ENCODE assay signal across 25 mouse cellular contexts in genomic region chr2:128175625-128176024, GRCm38 (mm10). TPM values are rescaled to one million over a fixed set of nuclear protein-coding genes. Genes with fewer than 3 reads are reported as not detected.
DNase-seq lines count a peak whose midpoint lies in the region; ATAC-seq and TF ChIP-seq lines count a peak whose summit lies in the region.
"Had no signal": no experiment of that assay in that cellular context is flagged by ENCODE, and none has a peak within 500 bp of the region (broad histone marks: within the 10 kb centered on the region; RNA-seq: fewer than 3 reads in every experiment).

No protein-coding gene starts in this region.

- DNase-seq in liver, embryonic 13.5 days = no peak
- DNase-seq in liver = no peak
- DNase-seq in CH12.LX (ENCODE audit: extremely low read depth) = peak; percentile 66
- DNase-seq in induced T-regulatory cell, adult 2 months (ENCODE audit: low read depth) = peak; percentile 47
- no peak for DNase-seq in kidney, postnatal 14 days
- no peak for DNase-seq in heart, adult 18-20 months
- DNase-seq: adrenal gland, adult 8-10 months; adrenal gland, postnatal 14 days; adrenal gland, postnatal 36 days; cerebellum, adult 11-12 months; cerebellum, adult 2 months; cerebellum, adult 9-10 months; cerebellum, postnatal 36 days; embryo, embryonic 11 days had no signal

- 0 out of 2 replicates have a peak, but pooled peaks cover 7% of the 10 kb centered on the region for H3K27me3 ChIP-seq in liver, embryonic 13.5 days
- H3K27me3 ChIP-seq in liver, embryonic 16.5 days (ENCODE audit: control insufficient read depth, insufficient read depth, low read depth, low read length) = no peaks in the 10 kb centered on the region
- H3K27me3 ChIP-seq in liver, embryonic 12.5 days (replicated peaks) = no peaks in the 10 kb centered on the region
- H3K27me3 ChIP-seq in CH12.LX (replicated peaks) = peaks cover 6% of the 10 kb centered on the region
- H3K27me3 ChIP-seq: embryonic facial prominence, embryonic 13.5 days; embryonic facial prominence, embryonic 15.5 days; forebrain, embryonic 12.5 days; Patski had no signal

- WGBS in liver, embryonic 13.5 days (ENCODE audit: insufficient replicate concordance) = 84% methylated on average over 6 of the region's 6 CpGs
- 79% methylated on average over 6 of the region's 6 CpGs for WGBS in liver, embryonic 16.5 days (ENCODE audit: insufficient replicate concordance)
- WGBS in liver, embryonic 12.5 days (ENCODE audit: insufficient replicate concordance) = 89% methylated on average over 6 of the region's 6 CpGs

- no peaks in the 10 kb centered on the region for H3K9me3 ChIP-seq in liver, embryonic 13.5 days (replicated peaks)
- H3K9me3 ChIP-seq in liver, embryonic 16.5 days (replicated peaks; ENCODE audit: control insufficient read depth, low read length) = no peaks in the 10 kb centered on the region
- H3K9me3 ChIP-seq in liver, embryonic 12.5 days (replicated peaks) = no peaks in the 10 kb centered on the region
- peaks cover 5% of the 10 kb centered on the region for H3K9me3 ChIP-seq in CH12.LX (replicated peaks; ENCODE audit: low read length)
- H3K9me3 ChIP-seq: embryonic facial prominence, embryonic 13.5 days; embryonic facial prominence, embryonic 15.5 days; forebrain, embryonic 10.5 days; forebrain, embryonic 12.5 days; G1E had no signal

- H3K4me3 ChIP-seq in liver, embryonic 13.5 days (replicated peaks) = no peak overlapping the region
- H3K4me3 ChIP-seq in liver, embryonic 16.5 days (ENCODE audit: low read depth, low read length) = no peak overlapping the region
- H3K4me3 ChIP-seq in liver, embryonic 12.5 days = no peak overlapping the region
- H3K4me3 ChIP-seq in CH12.LX (replicated peaks in 1 of 3; ENCODE audit: low read depth in 2 of 3, low read length in 2 of 3, poor library complexity in 1 of 3) = peak overlapping the region in 1 of 3 experiments; percentile 14
- H3K4me3 ChIP-seq: embryonic facial prominence, embryonic 13.5 days; embryonic facial prominence, embryonic 15.5 days; erythroblast, embryonic 14.5 days; forebrain, embryonic 10.5 days; forebrain, embryonic 12.5 days had no signal

- TF ChIP-seq POLR2A in CH12.LX (IDR thresholded peaks at IDR 0.05; ENCODE audit: low read depth, low read length) = no peak

- H3K27ac ChIP-seq in liver, embryonic 13.5 days = peak overlapping the region; percentile 69
- H3K27ac ChIP-seq in liver, embryonic 16.5 days (ENCODE audit: low read length) = peak overlapping the region; percentile 70
- H3K27ac ChIP-seq in liver, embryonic 12.5 days = no peak overlapping the region
- H3K27ac ChIP-seq in CH12.LX (ENCODE audit: insufficient read depth, low read depth) = peak overlapping the region; percentile 36; the same call in 1 of the 2 replicates
- H3K27ac ChIP-seq: embryonic facial prominence, embryonic 13.5 days; embryonic facial prominence, embryonic 15.5 days; forebrain, embryonic 12.5 days had no signal

- TF ChIP-seq CTCF in CH12.LX (conservative IDR thresholded peaks at IDR 0.05 in 1 of 2, IDR thresholded peaks at IDR 0.05 in 1 of 2; ENCODE audit: low read depth in 2 of 2, low read length in 2 of 2) = no peak

- no peaks in the 10 kb centered on the region for H3K36me3 ChIP-seq in liver, embryonic 13.5 days
- no peaks in the 10 kb centered on the region for H3K36me3 ChIP-seq in liver, embryonic 16.5 days (ENCODE audit: control insufficient read depth, insufficient read depth)
- no peaks in the 10 kb centered on the region for H3K36me3 ChIP-seq in liver, embryonic 12.5 days
- H3K36me3 ChIP-seq in CH12.LX (replicated peaks in 1 of 2; ENCODE audit: control insufficient read depth in 1 of 2, insufficient read depth in 1 of 2, low read length in 1 of 2) = no peaks in the 10 kb centered on the region
- H3K36me3 ChIP-seq: embryonic facial prominence, embryonic 13.5 days; embryonic facial prominence, embryonic 15.5 days; forebrain, embryonic 10.5 days; forebrain, embryonic 12.5 days; G1E had no signal

- H3K4me2 ChIP-seq in liver, embryonic 13.5 days = no peak overlapping the region
- H3K4me2 ChIP-seq in liver, embryonic 16.5 days (ENCODE audit: low read depth, low read length) = no peak overlapping the region
- H3K4me2 ChIP-seq in liver, embryonic 12.5 days = no peak overlapping the region
- peak overlapping the region; percentile 84 for H3K4me2 ChIP-seq in CH12.LX (ENCODE audit: insufficient read depth, low read depth, poor library complexity, severe bottlenecking)
- H3K4me2 ChIP-seq: embryonic facial prominence, embryonic 13.5 days; forebrain, embryonic 12.5 days had no signal

- peak; percentile 94 for TF ChIP-seq EP300 in CH12.LX (IDR thresholded peaks at IDR 0.05; ENCODE audit: low read length)

- dilution Hi-C loops in CH12.LX (cut with MboI; ENCODE audit: extremely low pct_ligation_motif_present, extremely low pct_unique_long_range_greater_than_20kb, low sequenced_read_pairs) = no loop called here

- in situ Hi-C loops in CH12.LX (cut with MboI; ENCODE audit: low pct_ligation_motif_present, low pct_unique_long_range_greater_than_20kb, low sequenced_read_pairs) = no loop called here

- peaks cover 61% of the 10 kb centered on the region for H3K4me1 ChIP-seq in liver, embryonic 13.5 days (replicated peaks)
- H3K4me1 ChIP-seq in liver, embryonic 16.5 days (ENCODE audit: control insufficient read depth, low read depth, low read length) = peaks cover 32% of the 10 kb centered on the region
- peaks cover 62% of the 10 kb centered on the region for H3K4me1 ChIP-seq in liver, embryonic 12.5 days
- H3K4me1 ChIP-seq in CH12.LX (ENCODE audit: control insufficient read depth in 1 of 2, insufficient read depth in 2 of 2) = peaks cover 30 to 71% of the 10 kb centered on the region in 2 experiments

- no peak overlapping the region for H3K9ac ChIP-seq in liver, embryonic 13.5 days
- H3K9ac ChIP-seq in liver, embryonic 16.5 days (ENCODE audit: low read depth, low read length) = no peak overlapping the region
- H3K9ac ChIP-seq in liver, embryonic 12.5 days = no peak overlapping the region
- H3K9ac ChIP-seq in CH12.LX (ENCODE audit: insufficient read depth, low read depth) = no peak overlapping the region
- H3K9ac ChIP-seq: embryonic facial prominence, embryonic 13.5 days; embryonic facial prominence, embryonic 15.5 days; forebrain, embryonic 12.5 days had no signal

- no peak for ATAC-seq in liver, embryonic 13.5 days (ENCODE audit: low read depth)
- no peak for ATAC-seq in liver, embryonic 16.5 days (ENCODE audit: low read depth)
- no peak for ATAC-seq in liver, embryonic 12.5 days
- ATAC-seq: activated CD4-positive, CD25-positive, alpha-beta regulatory T cell, adult 4 months; forebrain, embryonic 14.5 days; Patski had no signal

- H3K79me2 ChIP-seq in CH12.LX (replicated peaks; ENCODE audit: control insufficient read depth, extremely low read depth, insufficient read depth, poor library complexity, severe bottlenecking) = no peaks in the 10 kb centered on the region

- TF ChIP-seq RAD21 in CH12.LX (IDR thresholded peaks at IDR 0.05; ENCODE audit: low read depth, low read length) = no peak; the same call in 1 of the 2 replicates

TF ChIP-seq in CH12.LX, 34 proteins besides CTCF, POLR2A, EP300 and RAD21 (continues in another document):
- TF ChIP-seq TBP (conservative IDR thresholded peaks at IDR 0.05; ENCODE audit: low read depth, low read length) (no peak), ETS1 (conservative IDR thresholded peaks at IDR 0.05; ENCODE audit: low read depth, low read length) (peak; percentile 82), MEF2A (IDR thresholded peaks at IDR 0.05; ENCODE audit: borderline replicate concordance, low read depth, low read length) (peak; percentile 83), MYC (IDR thresholded peaks at IDR 0.05; ENCODE audit: low read depth, low read length) (no peak), MAZ (IDR thresholded peaks at IDR 0.05; ENCODE audit: low read depth, low read length) (no peak), ELF1 (IDR thresholded peaks at IDR 0.05; ENCODE audit: low read depth, low read length) (no peak; the same call in 1 of the 2 replicates), JUN (IDR thresholded peaks at IDR 0.05; ENCODE audit: insufficient read depth, low read depth, low read length) (peak; percentile 86), SMC3 (IDR thresholded peaks at IDR 0.05; ENCODE audit: low read depth, low read length) (0 out of 2 replicates have a peak, but pooled peaks have one; percentile 2), USF1 (IDR thresholded peaks at IDR 0.05; ENCODE audit: low read depth, low read length) (no peak), KAT2A (IDR thresholded peaks at IDR 0.05; ENCODE audit: insufficient replicate concordance, low read length) (no peak), TCF12 (IDR thresholded peaks at IDR 0.05; ENCODE audit: low read depth, low read length) (peak; percentile 82; the same call in 1 of the 2 replicates), POLR2AphosphoS2 (IDR thresholded peaks at IDR 0.05; ENCODE audit: low read depth, low read length) (no peak), RCOR1 (conservative IDR thresholded peaks at IDR 0.05; ENCODE audit: low read depth, low read length) (peak; percentile 75; the same call in 1 of the 2 replicates), UBTF (IDR thresholded peaks at IDR 0.05; ENCODE audit: low read depth, low read length) (no peak), E2F4 (IDR thresholded peaks at IDR 0.05; ENCODE audit: insufficient replicate concordance, low read depth, low read length) (no peak), MAFK (IDR thresholded peaks at IDR 0.05; ENCODE audit: insufficient replicate concordance, low read length) (0 out of 2 replicates have a peak, but pooled peaks have one; percentile 53), BHLHE40 (IDR thresholded peaks at IDR 0.05; ENCODE audit: low read depth, low read length) (peak; percentile 68), HCFC1 (IDR thresholded peaks at IDR 0.05; ENCODE audit: low read depth, low read length) (no peak; the same call in 1 of the 2 replicates), MAX (IDR thresholded peaks at IDR 0.05; ENCODE audit: low read length) (no peak), IRF4 (IDR thresholded peaks at IDR 0.05; ENCODE audit: low read depth, low read length) (peak; percentile 94), MXI1 (IDR thresholded peaks at IDR 0.05; ENCODE audit: low read depth, low read length) (no peak), SIN3A (IDR thresholded peaks at IDR 0.05; ENCODE audit: low read length) (peak; percentile 59; the same call in 1 of the 2 replicates), USF2 (conservative IDR thresholded peaks at IDR 0.05; ENCODE audit: low read depth, low read length) (no peak)

RNA-seq across cellular contexts. Expression of gene Bcl2l11, which starts 49.8 kb away (rescaled TPM):
- 5.1 and 6.8 TPM in 2 replicates for polyA plus RNA-seq in liver, embryonic 13.5 days (2015; fragmentation: Nextera tagmentation; extraction: Ambion mirVana)
- 5.5 and 6.0 TPM in 2 replicates for polyA plus RNA-seq in liver, embryonic 16.5 days (2015; fragmentation: Nextera tagmentation; extraction: Ambion mirVana)
- 9.4 and 9.7 TPM in 2 replicates for polyA plus RNA-seq in liver, embryonic 12.5 days (2016; fragmentation: Nextera tagmentation; extraction: Ambion mirVana)
- total RNA-seq in CH12.LX (2012; rRNA removed) = 7.8 and 9.9 TPM in 2 replicates
- total RNA-seq in CH12.LX (2014; rRNA removed) = 10.2 and 11.6 TPM in 2 replicates
- 18.4 and 24.6 TPM in 2 replicates for polyA plus RNA-seq in CH12.LX (2012; ENCODE audit: insufficient read length, low read depth)
- total RNA-seq in heart, adult 18-20 months (2021) = 10 to 100 TPM in 1 of 2 experiments, 1 to 10 TPM in 1; 8.1 to 10.3 TPM

Comparison
In these comparisons a context has a peak if more than half of its experiments do, and no peak if none do; other contexts are left out.
1. DNase-seq: peak in CH12.LX (single experiment) and induced T-regulatory cell, adult 2 months (single experiment); none in liver, embryonic 13.5 days (single experiment), liver (single experiment), kidney, postnatal 14 days (single experiment) and heart, adult 18-20 months (0 of 2).